Mouse (Mus musculus): Measurements from ENCODE around the gene H2-DMb1. TPM values are rescaled to one million over a fixed set of nuclear protein-coding genes. Genes with fewer than 3 reads are reported as not detected.

H2-DMb1 gene
- polyA plus RNA-seq, 1 experiment from 2014 or later: 0.76 TPM

DNA sequence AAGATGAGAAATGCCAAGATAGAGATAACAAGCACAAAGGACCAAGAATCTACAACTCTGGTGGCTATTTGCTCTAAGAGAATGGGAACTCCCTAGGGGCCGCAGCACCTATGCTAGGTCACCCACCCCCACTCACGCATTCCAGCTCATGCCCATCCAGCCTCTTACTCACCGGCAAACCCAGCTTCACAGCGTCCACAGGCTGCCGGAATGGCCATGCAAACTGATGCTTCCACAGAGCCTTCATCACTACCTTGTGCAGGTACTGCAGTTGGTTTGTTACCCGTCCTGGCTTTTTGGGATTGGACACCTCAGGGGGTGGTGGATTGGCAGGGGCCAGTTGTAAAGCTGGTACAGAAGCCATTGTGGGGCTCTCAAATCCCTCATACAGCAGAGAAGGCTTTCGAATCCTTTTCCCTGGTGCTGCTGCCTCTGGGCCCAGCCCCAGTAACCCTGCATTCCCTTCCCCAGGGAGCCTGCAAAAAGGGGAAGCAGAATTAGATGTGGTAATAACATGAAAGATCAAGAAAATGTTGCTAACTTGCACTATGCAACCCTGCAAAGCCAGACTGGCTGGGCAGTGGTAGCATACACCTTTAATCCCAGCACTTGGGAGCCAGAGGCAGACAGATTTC lies 36.0 kb upstream of the H2-DMb1 start:
- H3K4me1 ChIP-seq (replicated peaks; ENCODE audit: control insufficient read depth, insufficient read depth, low read length): peaks cover 13% of the 10 kb centered on the region
- 40% methylated on average over 7 of the region's 7 CpGs for WGBS

DNA sequence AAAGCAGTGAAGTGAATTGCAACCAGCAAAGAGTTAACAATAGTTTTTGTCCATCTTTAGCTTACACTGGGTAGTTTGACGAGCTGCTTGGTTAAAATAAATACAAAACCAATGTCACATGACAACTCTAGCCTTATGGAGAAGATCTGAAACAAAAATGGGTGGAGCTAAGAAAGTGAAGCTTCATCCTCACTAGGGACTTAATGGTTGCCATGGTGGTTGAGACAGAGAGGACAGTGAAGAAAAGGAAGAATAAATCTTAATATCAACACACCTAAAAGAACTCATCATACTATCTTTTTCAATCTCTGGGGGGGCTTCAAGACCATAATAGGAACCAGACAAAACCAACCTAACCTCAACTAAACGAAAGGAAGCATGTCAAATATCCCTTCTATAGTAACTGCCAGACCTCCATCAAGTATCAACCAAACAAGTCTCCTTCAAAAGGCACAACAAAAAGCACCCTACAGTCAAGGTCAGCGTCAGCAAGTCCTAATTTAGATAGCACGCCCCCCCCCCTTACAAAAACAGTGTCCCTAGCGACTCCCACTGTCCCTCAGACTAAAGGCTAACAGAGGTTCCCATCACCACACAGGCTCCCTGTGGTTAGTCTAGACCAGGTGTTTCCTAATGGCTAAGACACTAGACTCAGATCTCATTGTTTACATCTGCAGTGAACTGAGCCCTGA lies 35.3 kb upstream of the H2-DMb1 start:
- ATAC-seq (ENCODE audit: low FRiP score) (no peak), DNase-seq (ENCODE audit: low spot score) (no peak)
- H3K27ac ChIP-seq: peak overlapping the region; percentile 86; the same call in 1 of the 2 replicates
- H3K4me1 ChIP-seq (replicated peaks; ENCODE audit: control insufficient read depth, insufficient read depth, low read length): peaks cover 13% of the 10 kb centered on the region
- H3K4me2 ChIP-seq (replicated peaks): peak overlapping the region; percentile 94
- no peaks in the 10 kb centered on the region for H3K9me3 ChIP-seq (ENCODE audit: control insufficient read depth, low read length)
- H3K27me3 ChIP-seq (ENCODE audit: control insufficient read depth, insufficient read depth, low read length): no peaks in the 10 kb centered on the region
- peak overlapping the region; percentile 88 for H3K4me3 ChIP-seq (replicated peaks; ENCODE audit: low read length)
- H3K36me3 ChIP-seq (replicated peaks; ENCODE audit: control insufficient read depth, insufficient read depth): peaks cover 63% of the 10 kb centered on the region
- peak overlapping the region; percentile 88 for H3K9ac ChIP-seq
- 0% methylated on average over 5 of the region's 5 CpGs for WGBS

More for the DNA sequence above, 36.0 kb upstream of the H2-DMb1 start:
- Histone ChIP-seq H3K36me3 (replicated peaks; ENCODE audit: control insufficient read depth, insufficient read depth) (peaks cover 70% of the 10 kb centered on the region), H3K4me2 (replicated peaks) (peak overlapping the region; percentile 94), H3K9me3 (ENCODE audit: control insufficient read depth, low read length) (no peaks in the 10 kb centered on the region), H3K4me3 (replicated peaks; ENCODE audit: low read length) (peak overlapping the region; percentile 88), H3K27ac (no peak overlapping the region; the same call in 1 of the 2 replicates), H3K27me3 (ENCODE audit: control insufficient read depth, insufficient read depth, low read length) (no peaks in the 10 kb centered on the region), H3K9ac (peak overlapping the region; percentile 88)
- no peak for ATAC-seq (ENCODE audit: low FRiP score)
- DNase-seq (ENCODE audit: low spot score): no peak

DNA sequence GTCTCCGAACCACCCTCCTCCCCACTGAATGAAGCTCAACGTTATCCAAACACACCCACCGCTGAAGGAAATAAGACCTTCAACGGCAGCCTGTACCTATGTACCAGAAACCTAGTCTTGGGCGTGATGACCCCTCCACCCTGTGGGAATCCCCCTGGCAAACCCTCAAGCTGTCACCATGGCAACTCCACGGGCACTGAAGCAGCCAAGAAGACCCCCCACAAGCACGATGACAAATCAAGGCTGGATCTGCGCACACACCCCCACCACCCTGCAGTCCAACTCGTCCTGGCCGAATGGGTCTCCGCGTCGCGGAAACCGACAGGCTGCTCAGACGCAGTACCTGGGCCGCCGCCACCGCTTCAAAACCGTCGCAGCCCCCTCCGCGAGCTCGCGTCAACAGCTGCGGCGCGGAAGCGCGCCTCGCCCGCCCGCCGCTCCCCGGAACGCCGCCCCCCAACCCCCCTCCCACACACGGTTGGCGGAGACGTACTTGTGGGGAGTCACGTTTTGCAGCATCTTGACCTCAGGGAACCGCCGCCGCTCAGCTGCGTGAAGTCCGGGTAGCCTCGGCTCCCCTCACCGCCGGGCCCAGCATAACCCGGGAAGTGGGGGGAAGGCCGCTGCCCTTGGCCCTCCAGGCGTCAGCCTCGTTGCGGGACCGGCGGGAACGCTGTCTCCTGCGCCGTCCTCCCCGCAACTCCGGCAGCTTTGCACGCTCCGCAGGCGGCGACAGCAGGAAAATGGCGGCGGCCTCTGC lies 34.6 kb upstream of the H2-DMb1 start:
- peaks cover 14% of the 10 kb centered on the region for H3K4me1 ChIP-seq (replicated peaks; ENCODE audit: control insufficient read depth, insufficient read depth, low read length)
- DNase-seq (ENCODE audit: low spot score) (peak; percentile 55), ATAC-seq (ENCODE audit: low FRiP score) (no peak)
- H3K9ac ChIP-seq: peak overlapping the region; percentile 88
- peak overlapping the region; percentile 86 for H3K27ac ChIP-seq
- under 1% methylated on average over 67 of the region's 67 CpGs for WGBS
- peak overlapping the region; percentile 88 for H3K4me3 ChIP-seq (replicated peaks; ENCODE audit: low read length)
- peak overlapping the region; percentile 94 for H3K4me2 ChIP-seq (replicated peaks)
- H3K27me3 ChIP-seq (ENCODE audit: control insufficient read depth, insufficient read depth, low read length): no peaks in the 10 kb centered on the region
- peaks cover 56% of the 10 kb centered on the region for H3K36me3 ChIP-seq (replicated peaks; ENCODE audit: control insufficient read depth, insufficient read depth)
- no peaks in the 10 kb centered on the region for H3K9me3 ChIP-seq (ENCODE audit: control insufficient read depth, low read length)

DNA sequence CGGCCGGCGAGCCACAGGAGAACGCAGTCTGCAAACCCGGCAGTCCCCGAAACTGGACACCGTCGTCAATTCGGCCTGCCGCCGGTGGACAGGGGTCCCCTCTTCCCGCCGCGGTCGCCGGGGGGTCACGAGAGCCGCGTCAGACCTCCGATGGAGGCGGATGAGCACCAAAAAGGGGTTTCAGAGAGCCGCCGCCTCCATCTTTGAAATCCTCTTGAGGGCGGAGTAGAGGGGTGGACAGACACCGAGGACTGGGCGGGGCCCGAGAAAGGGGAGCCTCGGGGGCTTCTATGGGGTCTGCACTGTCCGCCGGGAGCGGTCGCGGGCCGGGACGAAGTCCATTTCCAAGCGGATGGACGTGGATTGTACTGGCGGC lies 34.0 kb upstream of the H2-DMb1 start:
- peaks cover 19% of the 10 kb centered on the region for H3K4me1 ChIP-seq (replicated peaks; ENCODE audit: control insufficient read depth, insufficient read depth, low read length)
- ATAC-seq (ENCODE audit: low FRiP score) (no peak), DNase-seq (ENCODE audit: low spot score) (no peak)
- 0% methylated on average over 37 of the region's 38 CpGs for WGBS
- H3K27me3 ChIP-seq (ENCODE audit: control insufficient read depth, insufficient read depth, low read length): no peaks in the 10 kb centered on the region
- H3K27ac ChIP-seq: peak overlapping the region; percentile 86
- H3K4me3 ChIP-seq (replicated peaks; ENCODE audit: low read length): peak overlapping the region; percentile 88
- H3K9me3 ChIP-seq (ENCODE audit: control insufficient read depth, low read length): no peaks in the 10 kb centered on the region
- H3K36me3 ChIP-seq (replicated peaks; ENCODE audit: control insufficient read depth, insufficient read depth): peaks cover 50% of the 10 kb centered on the region
- peak overlapping the region; percentile 88 for H3K9ac ChIP-seq
- H3K4me2 ChIP-seq (replicated peaks): peak overlapping the region; percentile 94

DNA sequence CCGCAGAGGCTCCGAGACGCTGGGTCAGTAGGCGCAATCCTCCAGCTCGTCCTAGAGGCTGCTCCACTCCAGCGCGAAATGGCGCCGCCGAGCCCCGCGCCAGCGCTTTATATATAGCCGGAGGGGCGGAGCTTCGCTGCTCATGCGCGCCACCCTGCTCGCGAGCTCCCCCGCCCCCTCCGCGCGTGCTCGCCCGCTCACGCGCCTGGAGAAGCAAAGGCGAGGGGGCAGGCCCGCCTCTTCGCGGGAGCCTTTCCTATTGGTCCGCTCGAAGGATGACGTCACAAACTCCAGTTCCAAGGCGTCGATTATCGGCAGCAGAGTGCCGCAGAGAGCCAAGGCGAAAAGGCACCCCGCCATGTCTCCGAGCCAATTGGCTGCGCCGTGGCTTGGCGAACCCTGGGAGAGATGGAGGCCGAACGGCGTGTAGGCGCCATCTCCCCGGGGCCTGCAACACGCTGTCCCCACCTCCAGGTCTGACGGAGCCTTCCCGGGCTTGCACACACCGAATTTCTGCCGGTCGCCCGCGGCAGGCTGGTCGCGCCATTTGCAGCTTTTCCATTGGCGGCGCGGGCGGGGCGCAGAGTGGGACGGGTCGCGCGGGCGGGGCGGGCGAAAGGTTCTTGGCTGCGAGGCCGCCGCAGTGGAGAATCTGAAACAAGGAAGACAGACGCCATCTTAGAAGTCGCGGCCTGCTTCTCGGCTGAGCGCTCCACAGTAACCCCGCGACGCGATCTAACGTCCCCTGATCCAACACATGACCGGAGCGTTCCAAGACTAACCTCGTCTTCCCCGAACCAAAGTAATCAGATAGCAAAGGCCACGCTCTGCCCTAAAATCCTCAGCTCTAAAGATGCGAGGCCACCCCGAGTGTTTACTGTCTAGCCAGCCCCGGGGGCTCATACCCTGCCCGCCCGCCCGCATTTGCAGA lies 33.4 kb upstream of the H2-DMb1 start, which contains the start of gene H2-DMa:
TSS of gene H2-DMa (plus strand) at position 293 of the 931 bp plus-strand sequence.
- DNase-seq (ENCODE audit: low spot score): peak; percentile 100
- Histone ChIP-seq H3K4me1 (replicated peaks; ENCODE audit: control insufficient read depth, insufficient read depth, low read length) (peaks cover 23% of the 10 kb centered on the region), H3K36me3 (replicated peaks; ENCODE audit: control insufficient read depth, insufficient read depth) (peaks cover 44% of the 10 kb centered on the region), H3K4me2 (replicated peaks) (peak within 1 kb of the TSS; percentile 94), H3K27me3 (ENCODE audit: control insufficient read depth, insufficient read depth, low read length) (no peaks in the 10 kb centered on the region), H3K4me3 (replicated peaks; ENCODE audit: low read length) (peak within 1 kb of the TSS; percentile 88), H3K9me3 (ENCODE audit: control insufficient read depth, low read length) (no peaks in the 10 kb centered on the region), H3K27ac (peak within 1 kb of the TSS; percentile 100), H3K9ac (peak within 1 kb of the TSS; percentile 90)
- peak; percentile 83 for ATAC-seq (ENCODE audit: low FRiP score)
- 1% methylated on average over 96 of the region's 96 CpGs for WGBS

DNA sequence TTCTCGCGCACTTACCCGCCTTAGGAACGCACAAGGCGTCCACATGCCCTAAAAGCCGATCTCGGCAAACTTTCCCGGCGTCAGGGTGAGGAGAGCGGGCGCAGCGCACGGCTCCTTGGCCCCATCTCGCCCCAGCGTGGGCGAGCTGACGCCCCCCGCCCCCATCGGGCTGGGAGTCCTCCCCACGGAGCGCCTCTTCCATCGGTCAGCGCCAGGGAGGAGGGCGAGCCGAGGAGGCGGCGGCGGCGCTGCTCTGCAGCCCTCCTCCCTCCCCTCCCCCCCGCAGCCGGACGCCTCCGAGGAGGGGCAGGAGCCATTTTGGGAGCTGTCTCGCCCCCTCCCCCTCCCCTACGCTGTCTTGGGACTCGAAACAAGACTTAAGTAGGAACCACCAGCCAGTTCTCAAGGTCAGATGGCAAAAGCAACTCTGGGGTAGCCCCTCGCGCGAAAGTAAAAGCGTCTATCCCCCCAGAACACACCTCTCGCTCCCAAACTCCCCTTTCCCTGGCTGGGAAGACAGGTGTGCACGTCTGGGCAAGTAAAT lies 32.6 kb upstream of the H2-DMb1 start:
- peak overlapping the region; percentile 100 for H3K27ac ChIP-seq
- DNase-seq (ENCODE audit: low spot score): peak; percentile 81
- peak overlapping the region; percentile 94 for H3K4me2 ChIP-seq (replicated peaks)
- H3K9me3 ChIP-seq (ENCODE audit: control insufficient read depth, low read length): no peaks in the 10 kb centered on the region
- under 1% methylated on average over 39 of the region's 42 CpGs for WGBS
- ATAC-seq (ENCODE audit: low FRiP score): 0 out of 2 replicates have a peak, but pooled peaks have one; percentile 3
- peaks cover 36% of the 10 kb centered on the region for H3K36me3 ChIP-seq (replicated peaks; ENCODE audit: control insufficient read depth, insufficient read depth)
- peak overlapping the region; percentile 88 for H3K4me3 ChIP-seq (replicated peaks; ENCODE audit: low read length)
- H3K27me3 ChIP-seq (ENCODE audit: control insufficient read depth, insufficient read depth, low read length): no peaks in the 10 kb centered on the region
- H3K9ac ChIP-seq: peak overlapping the region; percentile 90
- H3K4me1 ChIP-seq (replicated peaks; ENCODE audit: control insufficient read depth, insufficient read depth, low read length): peaks cover 27% of the 10 kb centered on the region

DNA sequence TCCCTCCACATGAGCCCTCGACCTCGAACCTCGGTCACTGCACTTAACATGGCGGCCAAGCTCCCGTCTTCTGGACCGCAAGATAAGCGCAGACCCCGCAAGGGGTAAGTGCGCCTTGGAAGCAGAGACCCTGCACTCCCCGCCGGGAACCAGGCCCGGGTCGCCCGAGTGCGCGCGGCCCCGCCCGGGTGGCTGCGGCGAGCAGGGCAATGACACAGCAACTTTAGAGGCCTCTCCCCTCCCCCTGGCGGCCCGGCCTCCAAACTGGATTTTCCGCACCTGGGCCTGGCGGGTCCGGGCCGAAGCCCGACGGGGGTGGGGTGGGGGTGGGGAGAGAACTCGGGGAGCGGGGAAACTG lies 32.1 kb upstream of the H2-DMb1 start:
- peak overlapping the region; percentile 100 for H3K27ac ChIP-seq
- peaks cover 27% of the 10 kb centered on the region for H3K4me1 ChIP-seq (replicated peaks; ENCODE audit: control insufficient read depth, insufficient read depth, low read length)
- H3K4me3 ChIP-seq (replicated peaks; ENCODE audit: low read length): peak overlapping the region; percentile 88
- ATAC-seq (ENCODE audit: low FRiP score): no peak; the same call in 1 of the 2 replicates
- H3K4me2 ChIP-seq (replicated peaks): peak overlapping the region; percentile 94
- peak; percentile 54 for DNase-seq (ENCODE audit: low spot score)
- peaks cover 31% of the 10 kb centered on the region for H3K36me3 ChIP-seq (replicated peaks; ENCODE audit: control insufficient read depth, insufficient read depth)
- H3K27me3 ChIP-seq (ENCODE audit: control insufficient read depth, insufficient read depth, low read length): no peaks in the 10 kb centered on the region
- H3K9me3 ChIP-seq (ENCODE audit: control insufficient read depth, low read length): no peaks in the 10 kb centered on the region
- peak overlapping the region; percentile 90 for H3K9ac ChIP-seq
- WGBS: 0% methylated on average over 31 of the region's 31 CpGs

DNA sequence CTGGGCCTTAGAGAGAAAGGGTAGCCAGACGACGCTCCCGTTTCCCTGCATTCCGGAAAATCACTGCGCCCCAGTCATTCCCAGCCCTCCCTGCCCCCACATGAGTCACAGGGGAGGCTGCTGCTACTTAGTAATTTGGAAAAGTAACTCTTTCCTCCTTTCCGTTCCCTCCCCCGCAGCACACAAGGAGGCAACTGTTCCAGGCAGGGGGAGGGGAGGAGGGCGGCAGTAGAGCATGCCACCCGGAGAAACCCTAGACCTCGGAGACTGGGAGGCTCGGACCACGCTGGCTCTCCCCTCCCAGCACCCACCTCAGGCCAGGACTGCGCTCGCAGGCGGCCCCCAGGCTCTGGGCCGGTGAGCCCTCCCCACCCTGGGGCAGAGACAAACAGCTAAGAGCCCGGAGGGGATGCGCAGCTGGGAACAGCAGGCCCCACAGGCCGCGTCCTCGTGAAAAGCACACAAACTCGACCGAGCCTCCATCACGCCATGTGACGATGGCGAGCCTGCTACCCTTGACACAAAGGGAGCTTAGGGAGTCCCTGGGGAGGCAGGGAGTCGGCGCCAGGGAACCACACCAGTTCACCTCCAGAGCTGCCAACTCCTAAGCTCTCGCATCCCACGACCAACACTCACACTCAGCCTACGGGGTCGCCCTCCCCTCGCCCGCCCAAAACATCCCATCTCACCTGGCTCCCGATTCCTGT lies 31.5 kb upstream of the H2-DMb1 start:
- ATAC-seq (ENCODE audit: low FRiP score): peak; percentile 15; the same call in 1 of the 2 replicates
- under 1% methylated on average over 31 of the region's 35 CpGs for WGBS
- Histone ChIP-seq H3K9me3 (ENCODE audit: control insufficient read depth, low read length) (no peaks in the 10 kb centered on the region), H3K27ac (peak overlapping the region; percentile 100), H3K4me1 (replicated peaks; ENCODE audit: control insufficient read depth, insufficient read depth, low read length) (peaks cover 25% of the 10 kb centered on the region), H3K4me3 (replicated peaks; ENCODE audit: low read length) (peak overlapping the region; percentile 88), H3K9ac (peak overlapping the region; percentile 90), H3K4me2 (replicated peaks) (peak overlapping the region; percentile 94), H3K36me3 (replicated peaks; ENCODE audit: control insufficient read depth, insufficient read depth) (peaks cover 26% of the 10 kb centered on the region), H3K27me3 (ENCODE audit: control insufficient read depth, insufficient read depth, low read length) (no peaks in the 10 kb centered on the region)
- DNase-seq (ENCODE audit: low spot score): peak; percentile 69

Measured in hindbrain, embryonic 14.5 days (tissue).